Mouse (Mus musculus): Measurements from ENCODE around the gene Slc22a18.
"Not testable (repeated sequence)": the region's sequence is repeated elsewhere in the genome, so short reads cannot be mapped to it uniquely, and the experiment has no call there.

Slc22a18 gene

DNA sequence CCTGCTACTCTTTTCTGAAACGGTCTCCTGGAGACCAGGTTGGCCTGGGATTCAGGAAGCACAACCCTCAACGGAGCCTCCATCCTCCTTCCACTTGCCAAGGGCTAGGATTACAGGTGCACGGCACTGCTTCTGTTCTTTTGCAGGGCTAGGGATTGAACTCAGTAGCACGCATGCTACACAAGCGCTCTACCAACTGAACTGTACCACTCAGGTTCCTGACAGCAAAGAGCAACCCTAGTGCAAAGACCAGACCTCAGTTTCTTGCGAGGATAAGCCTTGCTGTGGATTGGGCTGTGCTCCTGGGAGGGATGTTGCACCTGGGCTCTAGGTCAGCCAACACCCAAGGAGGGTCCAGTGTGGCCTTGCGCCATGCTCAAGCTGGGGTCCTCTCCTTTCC, 32.7 kb downstream of the Slc22a18 start:
- Histone ChIP-seq H3K27me3 (ENCODE audit: control insufficient read depth, insufficient read depth, low read length, poor library complexity, severe bottlenecking) (no peaks in the 10 kb centered on the region), H3K36me3 (ENCODE audit: control insufficient read depth, insufficient read depth, low read length, poor library complexity, severe bottlenecking) (no peaks in the 10 kb centered on the region)
- no peak for DNase-seq (ENCODE audit: low read depth, low spot score)

DNA sequence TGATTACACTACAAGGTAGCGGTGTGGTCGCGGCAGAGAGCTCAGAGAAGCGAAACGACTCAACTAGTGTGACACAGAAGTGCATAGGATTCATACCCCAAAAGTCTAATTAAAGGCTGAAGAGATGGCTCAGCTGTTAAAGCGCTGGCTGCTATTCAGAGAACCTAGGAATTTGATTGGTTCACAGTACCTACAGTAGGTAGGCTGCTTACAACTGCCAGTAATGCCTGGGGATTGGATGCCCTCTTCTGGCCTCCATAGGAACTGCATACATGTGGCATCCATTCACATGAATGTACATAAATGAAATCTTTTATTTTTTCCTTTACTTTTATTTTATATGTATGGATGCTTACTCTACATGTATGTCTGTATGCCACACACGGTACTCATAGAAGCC, 33.1 kb downstream of the Slc22a18 start:
- peak; percentile 69 for DNase-seq (ENCODE audit: low read depth, low spot score)
- Histone ChIP-seq H3K27me3 (ENCODE audit: control insufficient read depth, insufficient read depth, low read length, poor library complexity, severe bottlenecking) (no peaks in the 10 kb centered on the region), H3K36me3 (ENCODE audit: control insufficient read depth, insufficient read depth, low read length, poor library complexity, severe bottlenecking) (no peaks in the 10 kb centered on the region)

DNA sequence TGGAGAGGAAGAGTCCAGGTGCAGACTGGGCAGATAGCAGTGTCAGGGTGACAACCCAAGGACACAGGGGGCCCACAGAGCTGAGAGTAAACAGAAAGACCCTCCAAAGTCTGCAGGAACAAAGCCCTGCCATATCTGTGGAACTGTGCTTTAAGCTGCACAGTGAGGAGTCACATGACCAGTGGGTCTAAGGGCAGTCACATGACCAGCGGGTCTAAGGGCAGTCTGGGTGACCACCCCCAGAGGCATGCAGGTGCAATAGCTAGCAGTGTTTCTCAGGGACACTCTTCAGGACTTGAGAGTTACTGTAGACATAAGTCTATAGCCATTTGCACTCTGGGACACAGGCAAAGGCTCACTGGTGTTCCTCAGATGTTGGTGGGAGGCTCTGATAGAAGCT, 36.0 kb downstream of the Slc22a18 start:
- DNase-seq (ENCODE audit: low read depth, low spot score) = no peak

DNA sequence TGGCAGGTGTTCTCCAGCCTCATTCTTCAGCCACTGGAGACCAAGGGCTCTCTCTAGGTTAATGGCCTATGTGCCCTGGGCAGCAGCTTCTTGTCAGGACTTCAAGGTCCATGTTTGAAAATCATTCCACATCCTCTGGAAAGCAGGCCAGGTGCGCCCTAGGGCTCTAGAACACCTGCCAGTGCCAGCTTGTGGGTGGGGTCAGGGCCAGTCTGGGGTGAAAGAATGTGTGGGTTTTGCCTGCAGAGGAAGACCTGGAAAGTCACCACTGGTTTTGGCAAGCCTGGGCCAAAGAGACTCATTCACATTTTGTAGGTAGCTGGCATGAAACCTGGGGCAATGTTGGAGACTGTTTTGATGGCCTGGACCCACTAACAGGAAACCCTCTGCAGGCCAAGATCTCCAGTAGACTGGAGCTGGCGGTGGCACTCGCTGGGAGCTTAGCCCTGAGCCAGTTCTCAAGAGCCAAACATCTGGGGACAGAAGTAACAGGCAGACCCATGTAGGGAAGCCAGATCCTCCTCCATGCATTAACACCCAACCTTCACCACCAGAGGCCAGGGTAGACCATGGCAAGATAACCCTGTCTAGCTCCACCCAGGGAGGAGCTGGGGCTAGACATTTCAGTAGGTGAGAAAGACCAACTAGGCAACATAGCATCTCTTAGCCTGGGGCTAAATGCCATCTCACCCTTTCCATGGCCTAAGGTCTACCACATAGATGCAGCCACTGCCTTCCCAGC, 37.2 kb downstream of the Slc22a18 start:
- Histone ChIP-seq H3K27me3 (ENCODE audit: control insufficient read depth, insufficient read depth, low read length, poor library complexity, severe bottlenecking) (no peaks in the 10 kb centered on the region), H3K36me3 (ENCODE audit: control insufficient read depth, insufficient read depth, low read length, poor library complexity, severe bottlenecking) (peaks cover 3% of the 10 kb centered on the region)
- DNase-seq (ENCODE audit: low read depth, low spot score) = no peak

More for the DNA sequence above, 36.0 kb downstream of the Slc22a18 start:
- Histone ChIP-seq H3K36me3 (ENCODE audit: control insufficient read depth, insufficient read depth, low read length, poor library complexity, severe bottlenecking) (peaks cover 1% of the 10 kb centered on the region), H3K27me3 (ENCODE audit: control insufficient read depth, insufficient read depth, low read length, poor library complexity, severe bottlenecking) (no peaks in the 10 kb centered on the region)

DNA sequence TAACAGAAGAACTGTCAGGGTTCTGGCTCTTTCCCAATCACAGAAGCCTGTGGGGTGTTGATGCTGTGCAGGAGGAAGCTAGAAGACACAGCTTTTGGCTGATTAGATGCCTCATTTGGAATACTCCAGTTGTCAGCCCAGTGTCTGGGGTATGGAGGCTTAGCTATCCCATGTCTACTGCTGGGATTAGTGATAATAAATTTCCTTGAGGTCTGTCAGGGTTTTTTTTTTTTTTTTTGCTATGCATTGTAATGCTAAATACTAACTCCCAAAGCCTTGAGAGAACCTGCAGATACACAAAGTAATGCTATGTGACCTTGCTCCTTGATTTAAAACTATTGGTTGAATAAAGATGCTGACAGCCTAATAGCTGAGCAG, 37.8 kb downstream of the Slc22a18 start:
- peaks cover 3% of the 10 kb centered on the region for H3K36me3 ChIP-seq (ENCODE audit: control insufficient read depth, insufficient read depth, low read length, poor library complexity, severe bottlenecking)
- DNase-seq (ENCODE audit: low read depth, low spot score) = no peak
- H3K27me3 ChIP-seq (ENCODE audit: control insufficient read depth, insufficient read depth, low read length, poor library complexity, severe bottlenecking) = no peaks in the 10 kb centered on the region

- H3K27me3 ChIP-seq (ENCODE audit: control insufficient read depth, insufficient read depth, low read length, poor library complexity, severe bottlenecking) = no peaks in the 10 kb centered on the region
- H3K36me3 ChIP-seq (ENCODE audit: control insufficient read depth, insufficient read depth, low read length, poor library complexity, severe bottlenecking) = peaks cover 11% of the 10 kb centered on the region
- DNase-seq (ENCODE audit: low read depth, low spot score) = no peak
Observed at GRCm38 (mm10) chr7:143513763-143514415, 40.4 kb downstream of the Slc22a18 start.

DNA sequence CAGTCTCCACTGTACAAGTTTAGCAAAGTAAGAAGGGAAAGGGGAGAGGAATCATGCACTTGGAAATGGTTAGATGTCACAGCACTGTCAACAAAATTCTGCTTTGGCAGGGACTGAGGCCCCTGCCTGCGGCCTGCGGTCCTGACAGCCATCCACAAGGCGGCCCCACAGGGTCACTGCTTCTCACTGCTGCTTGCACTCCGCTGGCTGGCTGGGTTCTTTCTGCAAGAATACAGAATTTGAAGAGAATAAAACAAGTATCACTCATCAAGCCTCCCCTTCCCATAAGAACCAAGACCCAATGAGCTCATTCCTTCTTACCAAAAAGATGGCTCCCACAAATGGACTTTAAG, 40.9 kb downstream of the Slc22a18 start:
- Histone ChIP-seq H3K27me3 (ENCODE audit: control insufficient read depth, insufficient read depth, low read length, poor library complexity, severe bottlenecking) (no peaks in the 10 kb centered on the region), H3K36me3 (ENCODE audit: control insufficient read depth, insufficient read depth, low read length, poor library complexity, severe bottlenecking) (peaks cover 12% of the 10 kb centered on the region)
- no peak for DNase-seq (ENCODE audit: low read depth, low spot score)

- no peak for DNase-seq (ENCODE audit: low read depth, low spot score)
- H3K27me3 ChIP-seq (ENCODE audit: control insufficient read depth, insufficient read depth, low read length, poor library complexity, severe bottlenecking) = no peaks in the 10 kb centered on the region
Observed at GRCm38 (mm10) chr7:143519333-143519732, 45.8 kb downstream of the Slc22a18 start.

DNA sequence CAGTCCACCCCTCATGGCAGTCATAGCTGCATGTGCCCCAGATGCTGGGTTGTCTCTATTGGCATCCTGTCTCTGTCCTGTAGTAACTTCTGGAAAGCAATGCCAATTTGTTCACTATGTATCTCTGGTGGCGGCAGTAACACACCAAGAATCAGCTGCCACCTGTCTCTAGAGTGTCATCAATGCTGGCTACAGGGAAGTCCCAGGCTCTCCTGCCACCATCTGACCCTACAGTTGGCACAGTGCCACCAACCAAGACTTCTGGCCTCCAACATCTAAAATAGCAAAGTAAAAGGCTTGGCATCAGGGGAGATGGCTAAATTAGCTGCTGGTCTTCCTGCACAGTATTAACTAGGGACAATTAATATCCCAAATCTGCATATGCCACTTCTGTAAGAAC, 58.9 kb downstream of the Slc22a18 start:
- no peaks in the 10 kb centered on the region for H3K27me3 ChIP-seq (ENCODE audit: control insufficient read depth, insufficient read depth, low read length, poor library complexity, severe bottlenecking)
- H3K36me3 ChIP-seq (ENCODE audit: control insufficient read depth, insufficient read depth, low read length, poor library complexity, severe bottlenecking) = peaks cover 27% of the 10 kb centered on the region
- no peak for DNase-seq (ENCODE audit: low read depth, low spot score)

More at GRCm38 (mm10) chr7:143519333-143519732, 45.8 kb downstream of the Slc22a18 start:
- peaks cover 20% of the 10 kb centered on the region for H3K36me3 ChIP-seq (ENCODE audit: control insufficient read depth, insufficient read depth, low read length, poor library complexity, severe bottlenecking)

DNA sequence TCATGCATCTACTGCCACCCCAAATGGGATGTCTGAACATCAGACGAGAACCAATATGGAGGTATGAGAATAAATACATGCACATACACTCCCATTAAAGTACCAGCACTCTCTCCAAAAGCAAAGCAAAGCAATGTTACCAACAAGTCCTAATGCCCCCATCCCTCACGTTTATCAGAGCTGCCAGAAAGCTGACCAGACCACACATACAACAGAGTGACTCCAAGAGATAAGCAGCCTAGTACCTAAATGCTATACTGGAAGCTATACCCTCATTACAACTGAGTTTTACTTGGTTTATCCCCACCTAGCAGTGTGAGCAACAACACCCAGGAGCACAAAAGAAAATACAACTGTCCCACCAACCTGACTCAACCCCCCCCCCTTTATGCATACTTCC, 59.7 kb downstream of the Slc22a18 start:
- DNase-seq (ENCODE audit: low read depth, low spot score) = no peak
- Histone ChIP-seq H3K27me3 (ENCODE audit: control insufficient read depth, insufficient read depth, low read length, poor library complexity, severe bottlenecking) (no peaks in the 10 kb centered on the region), H3K36me3 (ENCODE audit: control insufficient read depth, insufficient read depth, low read length, poor library complexity, severe bottlenecking) (peaks cover 28% of the 10 kb centered on the region)

DNA sequence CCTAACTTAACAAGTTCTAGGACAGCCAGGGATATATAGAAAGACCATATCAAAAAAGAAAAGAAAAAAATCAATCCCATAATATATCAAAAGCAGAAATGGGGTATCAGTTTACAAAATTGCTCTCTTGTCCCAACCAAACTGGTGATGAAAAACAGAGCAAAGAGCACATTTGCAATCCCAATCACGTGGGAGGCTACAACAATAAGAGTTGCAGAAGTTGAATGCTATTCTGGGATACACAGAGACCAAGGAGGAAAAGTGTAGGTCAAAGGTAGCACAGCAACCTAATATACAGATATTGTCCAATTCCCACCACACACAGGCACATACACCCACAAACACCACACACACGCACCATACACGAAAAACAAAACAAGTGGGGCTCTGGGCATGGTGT, 62.7 kb downstream of the Slc22a18 start:
- no peak for DNase-seq (ENCODE audit: low read depth, low spot score)
- H3K36me3 ChIP-seq (ENCODE audit: control insufficient read depth, insufficient read depth, low read length, poor library complexity, severe bottlenecking) = peaks cover 24% of the 10 kb centered on the region
- no peaks in the 10 kb centered on the region for H3K27me3 ChIP-seq (ENCODE audit: control insufficient read depth, insufficient read depth, low read length, poor library complexity, severe bottlenecking)

- not testable (repeated sequence) for H3K27me3 ChIP-seq (ENCODE audit: control insufficient read depth, insufficient read depth, low read length, poor library complexity, severe bottlenecking); DNase-seq (ENCODE audit: low read depth, low spot score)
- H3K36me3 ChIP-seq (ENCODE audit: control insufficient read depth, insufficient read depth, low read length, poor library complexity, severe bottlenecking) = peaks cover 14% of the 10 kb centered on the region
Observed at GRCm38 (mm10) chr7:143538229-143538628, 64.7 kb downstream of the Slc22a18 start.

GRCm38 (mm10) chr7:143538671-143539070, 65.1 kb downstream of the Slc22a18 start:
- H3K36me3 ChIP-seq (ENCODE audit: control insufficient read depth, insufficient read depth, low read length, poor library complexity, severe bottlenecking) = peaks cover 13% of the 10 kb centered on the region
- no peak for DNase-seq (ENCODE audit: low read depth, low spot score)
- H3K27me3 ChIP-seq (ENCODE audit: control insufficient read depth, insufficient read depth, low read length, poor library complexity, severe bottlenecking) = no peaks in the 10 kb centered on the region

GRCm38 (mm10) chr7:143544368-143544767, 70.8 kb downstream of the Slc22a18 start:
- H3K36me3 ChIP-seq (ENCODE audit: control insufficient read depth, insufficient read depth, low read length, poor library complexity, severe bottlenecking) = no peaks in the 10 kb centered on the region
- peak; percentile 78 for DNase-seq (ENCODE audit: low read depth, low spot score)
- H3K27me3 ChIP-seq (ENCODE audit: control insufficient read depth, insufficient read depth, low read length, poor library complexity, severe bottlenecking) = no peaks in the 10 kb centered on the region

DNA sequence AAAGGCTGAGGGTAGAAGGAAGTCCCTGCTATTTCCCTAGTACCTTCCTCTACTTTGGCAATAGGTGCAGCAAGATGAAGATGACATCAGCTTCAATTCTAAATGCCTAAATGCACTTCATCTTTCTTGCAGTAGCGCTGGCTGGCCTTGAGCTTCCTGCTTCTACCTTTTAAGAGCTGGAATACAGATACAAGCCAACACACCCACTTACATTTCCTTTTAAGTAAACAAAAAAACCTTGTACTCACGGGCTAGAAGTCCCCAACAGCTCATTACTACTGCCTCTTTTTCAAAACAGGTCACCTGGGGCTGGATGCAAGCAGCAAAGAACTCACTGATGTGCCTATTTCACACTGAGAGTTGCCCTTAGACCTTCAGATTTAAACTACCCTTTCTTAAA, 73.0 kb downstream of the Slc22a18 start:
- Histone ChIP-seq H3K27me3 (ENCODE audit: control insufficient read depth, insufficient read depth, low read length, poor library complexity, severe bottlenecking) (no peaks in the 10 kb centered on the region), H3K36me3 (ENCODE audit: control insufficient read depth, insufficient read depth, low read length, poor library complexity, severe bottlenecking) (no peaks in the 10 kb centered on the region)
- DNase-seq (ENCODE audit: low read depth, low spot score) = peak; percentile 11
